Mouse (Mus musculus) layer of hippocampus, adult 2 months (tissue): ENCODE measurements around the gene Pde5a. TPM values are rescaled to one million over a fixed set of nuclear protein-coding genes. Genes with fewer than 3 reads are reported as not detected.

Experiments used
- DNase-seq, 2 experiments: peaks; one replicate each; pipeline ENCODE4 v3.0.0; 2022; ENCODE audit warnings: low spot score in 2 of 2
- H3K27ac ChIP-seq: fragments of 200-600 bp; 2 replicates; pipeline ENCODE4 v1.8.1; 2022
- H3K4me3 ChIP-seq: fragments of 200-600 bp; 2 replicates; pipeline ENCODE4 v1.8.1; 2022; ENCODE audit warnings: mild to moderate bottlenecking
- CTCF ChIP-seq: fragments of 200-600 bp; conservative IDR thresholded peaks from 2 replicates; pipeline ENCODE4 v1.8.1; 2022; ENCODE audit warnings: antibody characterized with exemption, mild to moderate bottlenecking, moderate library complexity
- total RNA-seq, 2 experiments: library from RNA; stranded (reverse); gene quantifications; 2 replicates each; pipeline ENCODE4 v1.2.3; 2021

The Pde5a gene
- total RNA-seq, 2 experiments from 2014 or later: 14.8 to 16.7 TPM

DNA sequence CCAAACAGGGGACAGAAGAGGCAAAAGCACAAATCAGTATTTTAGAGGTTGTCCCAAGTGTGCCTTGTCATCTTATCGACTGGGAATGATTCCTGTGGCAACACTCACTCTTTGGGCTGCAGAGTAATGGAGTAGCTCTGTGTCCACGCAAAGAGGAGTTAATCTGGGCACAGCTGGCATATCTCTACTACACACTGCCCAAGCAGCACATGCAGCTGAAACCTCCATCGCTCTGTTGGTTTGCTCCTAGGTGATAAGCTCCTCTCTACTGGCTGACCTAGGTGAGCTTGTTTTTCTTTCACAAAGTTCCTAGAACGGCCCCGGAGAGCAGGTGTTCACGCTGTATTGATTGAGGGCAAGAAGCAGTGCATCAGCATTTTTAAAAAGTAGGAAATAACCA lies 60.8 kb downstream of the Pde5a start:
- DNase-seq: no peak
- no peak for TF ChIP-seq CTCF
- Histone ChIP-seq H3K27ac (no peak overlapping the region), H3K4me3 (no peak overlapping the region)

DNA sequence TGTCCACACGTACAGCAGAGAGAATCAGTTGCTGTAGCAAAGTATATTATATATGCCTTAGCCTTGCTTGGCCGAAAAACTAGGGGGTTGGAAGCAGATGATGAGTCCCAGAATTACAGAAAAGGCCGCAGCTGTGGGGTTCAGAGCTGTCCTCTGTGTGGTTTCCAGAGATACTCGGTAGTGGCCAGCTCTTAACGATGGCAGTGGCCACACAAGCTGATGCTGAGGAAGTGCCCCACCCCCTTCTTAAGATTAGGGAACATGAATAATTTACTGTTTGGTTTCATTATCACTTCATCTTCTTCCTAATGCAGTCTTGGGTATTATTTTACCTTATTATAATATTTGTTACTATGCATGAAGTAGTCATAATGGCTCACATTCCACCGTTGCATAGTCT lies 71.3 kb downstream of the Pde5a start:
- Histone ChIP-seq H3K27ac (no peak overlapping the region), H3K4me3 (no peak overlapping the region)
- no peak for TF ChIP-seq CTCF
- DNase-seq: no peak

DNA sequence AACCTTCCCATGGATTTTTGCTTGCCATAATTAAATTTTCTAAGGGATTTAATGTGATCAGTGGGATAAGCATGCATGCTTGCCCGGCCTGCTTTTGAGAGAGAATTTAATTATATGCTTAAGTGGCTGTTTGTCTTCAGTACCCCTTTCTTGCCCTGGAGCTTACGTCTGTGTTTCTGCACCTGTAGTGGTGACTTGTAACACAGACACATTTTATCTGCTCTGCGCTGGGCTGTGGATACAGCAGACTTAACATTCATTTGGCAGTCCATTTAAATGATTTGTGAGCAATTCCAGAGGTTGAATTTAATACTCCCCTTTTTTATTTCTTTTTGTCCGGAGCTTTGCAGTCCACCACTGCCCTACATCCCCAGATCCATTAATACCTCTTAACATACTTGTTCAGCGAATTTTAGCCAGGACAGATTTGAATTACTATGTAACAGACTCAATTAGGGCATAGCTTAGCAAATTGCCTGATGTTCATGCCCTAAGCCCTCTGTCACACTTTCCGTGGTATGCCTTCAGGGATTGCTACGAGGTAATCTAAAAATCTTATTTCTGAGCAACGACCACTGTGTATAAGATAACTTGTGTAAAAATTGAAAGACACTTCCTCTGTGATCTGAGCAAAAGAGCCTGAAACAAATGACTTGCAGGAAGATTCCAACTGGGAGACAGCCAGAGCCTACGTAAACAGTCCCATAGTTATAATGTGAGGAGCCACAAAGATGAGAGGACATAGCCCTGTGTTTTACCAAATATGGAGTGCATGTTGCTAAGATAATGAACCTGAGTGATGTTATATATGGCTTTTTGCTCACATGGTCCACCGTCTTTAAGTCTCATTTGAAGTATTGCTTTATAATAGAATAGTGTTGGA lies 72.0 kb downstream of the Pde5a start:
- H3K4me3 ChIP-seq: no peak overlapping the region
- DNase-seq: no peak
- no peak for TF ChIP-seq CTCF
- no peak overlapping the region for H3K27ac ChIP-seq

DNA sequence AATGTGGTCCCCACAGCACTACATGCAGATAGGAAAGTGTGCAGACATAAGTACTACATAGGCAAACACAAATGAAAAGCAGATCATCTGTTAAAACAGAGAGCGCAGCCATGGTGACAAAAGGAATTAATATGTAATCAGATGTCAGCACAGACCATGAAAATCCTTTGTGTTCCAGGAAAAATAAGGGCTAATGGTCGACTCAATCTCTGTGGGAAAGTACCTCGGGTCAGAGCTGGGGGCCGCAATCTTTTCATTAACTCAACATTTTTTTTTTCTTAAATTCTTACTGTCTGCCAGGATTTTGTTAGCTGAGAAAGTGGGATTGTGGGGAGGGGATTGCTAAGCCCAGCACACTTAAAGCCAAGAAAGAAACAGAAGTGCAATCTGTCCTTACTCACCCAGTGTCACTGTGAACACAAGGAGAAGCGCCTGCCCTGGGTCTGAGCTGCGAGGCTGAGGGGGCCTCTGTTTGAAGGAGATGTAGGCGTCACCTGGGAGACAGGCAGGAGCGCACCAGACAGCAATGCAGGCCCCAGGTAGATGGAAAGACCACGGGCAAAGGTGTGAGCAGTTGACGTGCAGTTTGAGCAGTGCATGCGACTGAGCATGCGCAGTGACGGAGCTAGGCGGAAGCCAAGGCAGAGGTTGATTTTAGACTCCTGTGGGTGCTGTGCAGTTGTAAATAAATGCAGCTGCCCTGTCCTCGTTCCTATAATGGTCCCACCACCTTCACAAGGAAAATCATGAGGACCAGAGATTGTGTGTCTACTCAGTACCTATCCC lies 72.9 kb downstream of the Pde5a start:
- Histone ChIP-seq H3K27ac (no peak overlapping the region; the same call in 1 of the 2 replicates), H3K4me3 (no peak overlapping the region)
- no peak for DNase-seq
- no peak for TF ChIP-seq CTCF

DNA sequence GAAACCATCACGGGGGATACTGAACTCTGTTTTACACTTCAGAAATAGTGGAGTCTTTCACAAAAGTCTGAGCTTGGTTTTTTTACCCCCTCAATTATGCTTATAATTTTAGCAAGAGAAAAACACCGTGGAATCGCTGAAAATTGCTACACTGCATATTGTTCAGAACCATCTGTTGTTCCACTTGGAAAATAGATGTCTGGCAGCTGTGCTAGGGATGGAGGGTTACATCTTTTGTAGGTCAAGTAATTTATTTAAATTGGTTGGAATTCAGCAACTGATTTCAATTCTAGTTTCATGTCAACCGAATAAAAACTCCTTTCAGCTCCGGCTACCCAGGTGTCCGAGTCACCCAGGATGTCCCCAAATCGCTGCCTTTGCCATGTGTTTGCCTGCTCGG lies 78.6 kb downstream of the Pde5a start:
- DNase-seq: peak; percentile 32 to 55
- H3K27ac ChIP-seq: no peak overlapping the region; the same call in 1 of the 2 replicates
- TF ChIP-seq CTCF: no peak
- no peak overlapping the region for H3K4me3 ChIP-seq

DNA sequence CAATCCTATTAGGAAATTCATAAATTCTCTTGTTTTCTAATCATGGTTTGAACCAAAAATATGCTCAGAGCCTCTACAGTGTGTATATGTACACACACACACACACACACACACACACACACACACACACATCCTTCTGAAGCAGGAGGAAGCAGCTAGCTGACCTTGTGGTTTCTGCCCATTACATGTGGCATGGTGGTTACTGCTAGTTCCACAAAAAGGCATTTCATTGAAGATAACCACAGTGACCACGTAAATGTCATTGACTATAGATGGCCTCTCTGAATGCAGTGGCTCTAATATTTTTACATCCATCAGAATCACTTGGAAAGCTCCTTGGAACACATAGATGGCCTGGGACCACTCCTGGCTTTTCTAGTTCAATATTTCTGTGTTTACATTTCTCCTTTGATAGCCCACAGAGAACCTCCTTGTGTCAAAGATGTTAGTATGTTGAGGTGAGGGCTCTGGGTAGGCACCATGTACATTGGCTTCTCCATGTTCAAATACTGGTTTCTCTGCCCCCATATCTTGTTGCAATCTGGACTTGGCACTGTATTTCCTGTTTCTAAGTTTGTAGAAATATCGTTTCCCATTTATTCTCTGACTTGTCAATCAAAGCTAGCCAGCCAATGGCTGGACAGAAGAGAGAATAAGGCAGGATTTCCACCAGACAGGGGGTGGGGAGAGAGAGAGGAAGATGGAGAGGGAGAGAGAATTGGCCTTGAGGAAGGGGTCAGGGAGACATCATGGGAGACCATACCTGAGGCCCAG lies 81.5 kb downstream of the Pde5a start:
- no peak for TF ChIP-seq CTCF
- Histone ChIP-seq H3K4me3 (no peak overlapping the region), H3K27ac (0 out of 2 replicates have a peak overlapping the region, but pooled peaks have one; percentile 36)
- no peak for DNase-seq

DNA sequence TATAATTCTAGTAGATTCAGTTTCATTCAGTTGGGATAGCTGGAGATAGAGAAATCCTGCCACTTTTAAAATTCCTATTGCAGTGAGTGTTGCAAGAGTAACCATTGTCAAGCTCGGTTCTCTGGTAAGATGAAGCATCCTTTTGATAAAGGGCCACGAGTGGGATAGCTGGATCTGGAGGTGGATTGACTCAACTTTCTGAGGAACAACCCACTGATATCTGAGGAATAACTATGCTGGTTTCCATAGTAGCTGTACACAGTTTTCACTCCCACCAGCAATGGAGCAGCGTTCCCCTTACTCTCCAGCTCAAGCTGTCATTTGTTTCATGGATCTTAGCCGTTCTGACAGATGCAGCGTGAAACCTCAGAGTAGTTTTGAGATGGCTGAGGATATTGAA lies 82.2 kb downstream of the Pde5a start:
- Histone ChIP-seq H3K4me3 (no peak overlapping the region), H3K27ac (0 out of 2 replicates have a peak overlapping the region, but pooled peaks have one; percentile 36)
- no peak for DNase-seq
- no peak for TF ChIP-seq CTCF

DNA sequence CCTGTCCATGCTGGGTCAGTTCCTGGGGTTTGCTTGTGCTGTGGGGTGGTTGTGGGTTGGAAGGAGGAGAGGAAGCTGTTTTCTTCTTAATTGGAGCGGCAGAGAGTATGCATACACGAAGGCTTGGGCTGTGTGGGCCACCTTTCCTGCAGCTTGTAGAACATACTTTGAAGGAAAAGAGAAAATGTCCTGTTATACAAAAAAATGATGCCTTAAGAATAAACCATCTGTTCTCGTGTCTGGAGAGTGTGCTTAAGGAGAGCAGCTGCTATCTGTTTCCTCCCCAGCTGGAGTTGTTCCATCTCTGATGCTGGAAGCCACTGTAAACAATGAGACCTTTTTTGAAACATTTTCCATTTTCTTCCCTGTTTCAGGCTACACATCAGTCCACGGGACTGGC lies 85.8 kb downstream of the Pde5a start:
- no peak for TF ChIP-seq CTCF
- H3K27ac ChIP-seq: peak overlapping the region; percentile 57
- H3K4me3 ChIP-seq: no peak overlapping the region
- peak; percentile 15 to 59 for DNase-seq

DNA sequence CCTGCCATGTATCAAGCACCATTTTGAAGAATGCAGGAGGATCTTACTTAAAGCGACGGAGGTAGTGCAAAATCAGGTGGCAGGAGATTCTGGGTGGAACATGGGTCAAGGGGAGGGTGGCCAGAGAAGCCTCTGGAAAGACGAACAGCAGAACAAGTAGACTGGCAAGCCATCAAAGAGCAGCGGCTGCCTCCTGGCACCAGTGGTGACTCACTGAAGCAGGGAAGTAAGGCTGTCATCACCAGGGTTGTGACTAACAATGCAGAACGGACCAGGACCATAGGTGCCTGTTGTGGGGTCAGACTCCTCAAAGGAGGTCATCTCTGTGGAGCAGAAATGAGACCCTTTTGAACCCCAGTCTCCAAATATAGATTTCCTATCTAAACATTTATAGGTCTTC lies 89.5 kb downstream of the Pde5a start:
- Histone ChIP-seq H3K4me3 (no peak overlapping the region), H3K27ac (no peak overlapping the region)
- TF ChIP-seq CTCF: no peak
- DNase-seq: no peak

DNA sequence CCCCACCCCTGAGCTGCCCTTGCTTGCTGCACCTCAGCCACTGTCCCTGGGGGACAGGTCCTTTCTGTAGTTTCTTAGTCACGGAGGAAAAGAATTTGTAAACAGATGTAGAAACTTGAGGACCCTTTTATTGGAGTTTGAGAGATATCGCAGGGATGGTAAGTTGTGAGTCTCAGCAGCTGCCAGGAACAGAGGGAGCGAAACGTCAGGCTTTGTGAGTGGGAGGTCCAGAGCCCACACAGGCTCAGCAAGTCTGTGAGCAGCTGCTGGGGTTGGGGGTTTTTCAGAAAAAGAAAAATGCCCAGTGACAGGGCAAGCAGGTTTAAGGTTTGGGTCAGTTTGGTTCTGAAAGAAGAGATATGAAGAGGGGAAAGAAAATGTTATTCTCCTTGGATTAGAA lies 92.0 kb downstream of the Pde5a start:
- Histone ChIP-seq H3K27ac (no peak overlapping the region), H3K4me3 (no peak overlapping the region)
- no peak for TF ChIP-seq CTCF
- DNase-seq: no peak

DNA sequence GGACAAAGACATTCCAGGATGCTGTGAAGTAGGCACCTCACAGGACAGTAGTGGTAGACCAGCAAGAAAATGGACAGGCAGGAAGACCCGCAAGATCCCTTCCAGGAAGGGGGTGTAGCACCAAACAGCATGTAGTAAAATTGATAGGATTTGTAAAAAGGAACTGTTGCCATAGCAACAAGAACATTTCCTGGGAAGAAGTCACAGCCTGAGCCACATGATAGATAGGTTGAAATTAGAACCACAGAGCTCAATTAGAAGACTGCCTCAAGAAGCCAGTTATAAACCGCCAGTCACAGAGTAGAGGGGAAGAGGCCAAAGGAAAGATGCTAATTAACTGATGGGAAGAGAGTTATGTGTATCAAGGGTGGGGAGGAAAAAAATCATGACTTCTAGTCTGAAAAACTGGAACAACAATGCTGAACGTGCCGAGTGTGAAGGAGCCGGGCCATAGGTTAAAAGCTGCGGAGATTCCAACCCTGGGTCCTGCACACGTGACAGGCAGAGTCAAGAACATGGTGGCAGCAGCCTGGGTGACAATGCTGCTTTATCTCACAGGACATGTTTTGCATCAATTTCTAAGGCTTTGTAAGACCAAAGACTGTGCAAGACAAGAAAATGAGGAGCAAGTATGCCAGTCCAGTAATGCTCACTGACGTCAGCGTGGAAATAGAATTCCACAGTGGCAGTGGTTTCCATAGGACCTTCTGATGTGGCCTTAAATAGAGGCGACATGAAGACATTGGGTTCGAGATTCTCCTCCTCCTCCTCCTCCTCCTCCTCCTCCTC lies 99.7 kb downstream of the Pde5a start:
- no peak overlapping the region for H3K4me3 ChIP-seq
- DNase-seq: no peak
- TF ChIP-seq CTCF: no peak
- no peak overlapping the region for H3K27ac ChIP-seq

DNA sequence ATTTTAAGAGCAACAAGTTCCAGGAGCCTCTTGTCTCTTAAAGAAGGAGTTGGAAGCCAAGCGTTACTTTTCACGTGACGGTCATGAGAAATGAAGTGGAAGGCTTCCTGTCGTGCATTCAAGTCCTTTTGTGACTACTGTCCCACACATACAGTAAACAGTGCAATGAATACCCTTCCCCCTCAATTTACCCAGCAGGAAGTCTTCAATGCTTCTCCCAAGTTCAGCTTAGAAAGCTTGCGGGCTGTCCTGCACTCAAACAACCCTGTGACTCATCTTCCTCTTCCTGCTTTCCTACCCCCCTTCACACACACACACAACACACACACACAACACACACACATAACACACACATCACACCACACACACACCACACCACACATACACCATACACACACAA lies 105.8 kb downstream of the Pde5a start:
- TF ChIP-seq CTCF: no peak
- Histone ChIP-seq H3K27ac (no peak overlapping the region), H3K4me3 (no peak overlapping the region)
- DNase-seq: no peak
